Mouse (Mus musculus) cerebellum, adult 11 months (tissue): Measurements from ENCODE around the gene Klk10.

Experiments
- DNase-seq: peaks from one replicate; pipeline ENCODE4 v3.0.0; 2022

Gene Klk10

GRCm38 (mm10) chr7:43780746-43781145, at the start of gene Klk10:
Gene Klk10, plus strand, starts transcription at chr7:43781035.
- DNase-seq, result no peak

- DNase-seq, result no peak
Measured at GRCm38 (mm10) chr7:43747788-43748187, 33.0 kb upstream of the Klk10 start.

GRCm38 (mm10) chr7:43752806-43753205, 28.0 kb upstream of the Klk10 start:
- DNase-seq, result no peak

GRCm38 (mm10) chr7:43766484-43766883, 14.4 kb upstream of the Klk10 start:
- no peak for DNase-seq

GRCm38 (mm10) chr7:43768597-43768996, 12.2 kb upstream of the Klk10 start, which contains the start of gene Klk12:
Gene Klk12, plus strand, starts transcription at chr7:43768897.
- no peak for DNase-seq

- DNase-seq, result no peak
Measured at GRCm38 (mm10) chr7:43769636-43770035, 11.2 kb upstream of the Klk10 start.

GRCm38 (mm10) chr7:43770701-43771100, 10.1 kb upstream of the Klk10 start:
- no peak for DNase-seq

- no peak for DNase-seq
Measured at GRCm38 (mm10) chr7:43771916-43772315, 8.9 kb upstream of the Klk10 start.

GRCm38 (mm10) chr7:43772901-43773300, 7.9 kb upstream of the Klk10 start:
- no peak for DNase-seq

- no peak for DNase-seq
Measured at GRCm38 (mm10) chr7:43774364-43774763, 6.5 kb upstream of the Klk10 start, which contains the start of gene Klk11. Gene Klk11, plus strand, starts transcription at chr7:43774604.

- DNase-seq, result no peak
Measured at GRCm38 (mm10) chr7:43774802-43775201, 6.0 kb upstream of the Klk10 start.

GRCm38 (mm10) chr7:43775311-43776057, 5.4 kb upstream of the Klk10 start:
- DNase-seq, result no peak

GRCm38 (mm10) chr7:43776506-43776905, 4.3 kb upstream of the Klk10 start:
- DNase-seq, result no peak

GRCm38 (mm10) chr7:43777423-43777822, 3.4 kb upstream of the Klk10 start:
- DNase-seq, result no peak

- DNase-seq, result no peak
Measured at GRCm38 (mm10) chr7:43778176-43778970, 2.5 kb upstream of the Klk10 start.

GRCm38 (mm10) chr7:43780241-43780640, 594 bp upstream of the Klk10 start:
- DNase-seq, result no peak

GRCm38 (mm10) chr7:43781541-43781940, 706 bp downstream of the Klk10 start:
- no peak for DNase-seq

- DNase-seq, result peak; percentile 12
Measured at GRCm38 (mm10) chr7:43782275-43783265, 1.7 kb downstream of the Klk10 start.

GRCm38 (mm10) chr7:43785286-43785685, 4.5 kb downstream of the Klk10 start:
- DNase-seq, result no peak

GRCm38 (mm10) chr7:43788096-43788495, 7.3 kb downstream of the Klk10 start:
- DNase-seq, result no peak

- DNase-seq, result no peak
Measured at GRCm38 (mm10) chr7:43789295-43789694, 8.5 kb downstream of the Klk10 start.

GRCm38 (mm10) chr7:43791591-43791990, 10.8 kb downstream of the Klk10 start, which contains the start of gene Klk9:
Gene Klk9, plus strand, starts transcription at chr7:43791891.
- no peak for DNase-seq

- no peak for DNase-seq
Measured at GRCm38 (mm10) chr7:43796355-43796754, 15.5 kb downstream of the Klk10 start.
